Mouse (Mus musculus): ENCODE data around the gene Fhit. TPM values are rescaled to one million over a fixed set of nuclear protein-coding genes. Genes with fewer than 3 reads are reported as not detected.

Fhit gene
- 4.1 and 4.3 TPM in 2 replicates for polyA plus RNA-seq (2015; fragmentation: Nextera tagmentation; extraction: Ambion mirVana)

DNA sequence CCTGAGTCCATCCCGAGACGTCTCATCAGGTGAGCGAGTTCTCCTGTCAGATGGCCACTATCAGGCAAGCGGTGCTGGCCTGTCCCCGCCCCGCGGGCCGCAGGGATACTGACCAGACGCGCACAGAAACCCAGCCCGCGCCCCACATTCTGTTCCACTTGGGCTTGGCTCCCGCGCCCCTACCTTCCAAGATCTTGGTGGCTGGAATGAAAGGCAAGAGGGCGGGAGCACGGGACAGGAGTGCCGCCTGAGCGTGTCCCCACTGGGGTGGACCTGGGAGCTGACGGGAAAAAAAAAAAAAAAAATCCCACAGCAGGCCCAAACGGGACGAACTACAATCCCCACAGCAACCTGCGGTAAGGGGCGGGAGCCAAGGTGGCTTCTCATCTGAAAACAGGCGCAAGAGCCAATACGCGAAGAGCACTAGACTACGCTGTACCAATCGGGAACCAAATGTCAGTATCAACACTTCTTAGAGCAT is at the start of gene Fhit:
Gene Fhit, minus strand, starts transcription at position 285 of the 481 bp plus-strand sequence.
- Histone ChIP-seq H3K36me3 (no peaks in the 10 kb centered on the region), H3K4me1 (replicated peaks) (peaks cover 2% of the 10 kb centered on the region), H3K27ac (peak within 1 kb of the TSS; percentile 66), H3K9ac (peak within 1 kb of the TSS; percentile 75), H3K4me2 (peak within 1 kb of the TSS; percentile 88), H3K4me3 (peak within 1 kb of the TSS; percentile 73), H3K27me3 (no peaks in the 10 kb centered on the region), H3K9me3 (replicated peaks) (no peaks in the 10 kb centered on the region)
- WGBS, result 0% methylated on average over 28 of the region's 28 CpGs
- peak; percentile 97 for ATAC-seq (replicated peaks; ENCODE audit: insufficient number of reproducible peaks, insufficient read depth, low FRiP score, low read depth)

DNA sequence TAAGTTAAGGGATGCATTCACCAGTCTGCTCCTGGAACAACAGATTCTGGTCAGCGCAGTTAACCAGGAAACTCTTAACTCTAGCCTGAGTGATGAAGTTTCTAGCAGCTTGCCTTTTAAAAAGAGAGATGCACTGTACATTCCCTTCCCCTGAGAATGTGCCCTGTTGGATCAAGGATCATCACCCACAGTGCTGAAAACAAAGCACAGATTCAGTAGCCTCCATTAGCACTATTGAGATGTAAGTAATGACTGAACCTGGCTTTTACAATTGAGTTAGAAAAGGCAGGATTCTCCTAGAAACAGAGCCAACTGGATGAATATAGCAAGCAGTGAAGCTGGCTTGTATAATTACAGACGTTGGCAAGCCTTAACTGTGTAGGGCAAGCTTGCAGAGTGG is 45.0 kb upstream of the Fhit start:
- no peak overlapping the region for H3K27ac ChIP-seq
- no peak for ATAC-seq (replicated peaks; ENCODE audit: insufficient number of reproducible peaks, insufficient read depth, low FRiP score, low read depth)
- H3K4me1 ChIP-seq (replicated peaks), result no peaks in the 10 kb centered on the region
- no peaks in the 10 kb centered on the region for H3K27me3 ChIP-seq
- H3K4me2 ChIP-seq, result no peak overlapping the region
- H3K9me3 ChIP-seq (replicated peaks), result no peaks in the 10 kb centered on the region
- no peaks in the 10 kb centered on the region for H3K36me3 ChIP-seq
- H3K9ac ChIP-seq, result no peak overlapping the region
- WGBS, result 58% methylated on average over 2 of the region's 2 CpGs
- no peak overlapping the region for H3K4me3 ChIP-seq

DNA sequence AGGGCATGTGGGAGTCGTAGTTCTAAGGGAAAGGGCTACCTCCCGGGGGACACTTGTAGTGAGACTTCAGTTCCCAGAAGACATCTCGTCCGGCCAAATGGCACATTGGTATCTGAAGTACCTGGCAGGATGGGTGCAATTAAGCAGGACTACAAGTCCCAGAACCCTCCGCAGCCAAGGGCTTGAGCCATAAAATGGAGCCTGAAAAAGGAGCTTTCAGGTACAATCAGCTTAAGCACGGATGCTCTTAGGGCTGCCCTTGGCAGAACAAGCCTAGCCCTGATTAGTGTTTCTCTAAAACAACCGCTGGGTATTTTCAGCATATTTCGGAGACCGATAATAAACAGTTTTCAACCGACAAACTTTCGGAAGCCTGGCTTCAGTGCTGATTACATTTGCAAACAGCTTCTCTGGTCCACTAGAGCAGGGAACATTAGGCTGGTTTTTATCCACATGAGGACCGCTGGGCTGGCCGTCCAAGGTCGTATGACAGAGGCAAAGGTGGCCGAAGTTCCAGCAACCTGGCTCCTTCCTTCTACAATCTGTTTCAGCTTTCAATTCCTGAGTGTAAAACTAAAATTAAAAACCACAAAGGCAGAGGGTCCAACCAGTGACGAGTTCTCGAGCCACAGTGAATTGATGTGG is 907 bp downstream of the Fhit start:
- Histone ChIP-seq H3K27ac (peak overlapping the region; percentile 66), H3K4me1 (replicated peaks) (peaks cover 2% of the 10 kb centered on the region), H3K4me2 (peak overlapping the region; percentile 88), H3K4me3 (peak overlapping the region; percentile 73), H3K27me3 (no peaks in the 10 kb centered on the region), H3K9ac (peak overlapping the region; percentile 75), H3K36me3 (no peaks in the 10 kb centered on the region), H3K9me3 (replicated peaks) (no peaks in the 10 kb centered on the region)
- 7% methylated on average over 17 of the region's 17 CpGs for WGBS
- peak; percentile 76 for ATAC-seq (replicated peaks; ENCODE audit: insufficient number of reproducible peaks, insufficient read depth, low FRiP score, low read depth)

DNA sequence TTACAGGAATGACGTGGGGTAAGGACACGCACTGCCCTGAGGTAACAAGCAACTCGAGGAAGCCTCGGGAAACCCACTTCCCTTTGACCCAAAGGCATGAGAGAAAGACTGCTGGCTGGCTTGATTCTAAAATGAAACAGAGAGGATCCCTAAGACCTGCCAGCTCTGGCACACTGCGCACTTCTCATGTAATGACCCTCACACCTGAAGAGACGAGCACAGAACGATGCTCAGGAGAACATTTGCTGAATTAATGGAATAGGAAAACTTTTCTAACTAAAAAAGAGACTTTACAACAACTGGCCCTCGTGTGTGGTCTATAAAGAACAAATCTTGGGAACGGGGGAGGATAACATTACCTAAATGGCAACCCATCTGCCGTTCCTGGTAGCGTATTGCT is 2.2 kb downstream of the Fhit start:
- no peaks in the 10 kb centered on the region for H3K36me3 ChIP-seq
- no peak overlapping the region for H3K4me2 ChIP-seq
- H3K9ac ChIP-seq, result no peak overlapping the region
- no peak overlapping the region for H3K27ac ChIP-seq
- no peak for ATAC-seq (replicated peaks; ENCODE audit: insufficient number of reproducible peaks, insufficient read depth, low FRiP score, low read depth)
- H3K27me3 ChIP-seq, result no peaks in the 10 kb centered on the region
- WGBS, result 81% methylated on average over 11 of the region's 11 CpGs
- peaks cover 2% of the 10 kb centered on the region for H3K4me1 ChIP-seq (replicated peaks)
- no peaks in the 10 kb centered on the region for H3K9me3 ChIP-seq (replicated peaks)
- H3K4me3 ChIP-seq, result no peak overlapping the region

DNA sequence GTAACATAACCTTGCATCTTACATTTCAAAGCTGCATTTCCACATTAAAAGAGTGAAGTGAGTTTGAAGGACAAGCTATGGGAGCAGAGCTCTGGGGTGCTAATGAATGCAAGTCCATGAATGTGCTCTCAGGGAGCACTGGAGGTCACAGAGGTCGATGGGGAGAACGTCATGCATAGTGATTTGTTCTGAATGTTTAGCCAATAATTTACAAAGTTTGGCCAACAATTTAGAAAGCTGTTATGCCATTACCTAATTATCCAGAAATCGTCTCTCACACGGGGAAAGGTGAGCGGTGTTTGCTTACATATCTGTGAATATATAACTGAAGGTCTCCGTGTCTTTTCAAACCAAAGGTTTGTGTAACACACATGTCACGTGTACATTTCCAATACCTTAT is 2.8 kb downstream of the Fhit start:
- no peak overlapping the region for H3K27ac ChIP-seq
- no peak overlapping the region for H3K4me3 ChIP-seq
- 78% methylated on average over 7 of the region's 7 CpGs for WGBS
- ATAC-seq (replicated peaks; ENCODE audit: insufficient number of reproducible peaks, insufficient read depth, low FRiP score, low read depth), result no peak
- no peak overlapping the region for H3K4me2 ChIP-seq
- no peaks in the 10 kb centered on the region for H3K36me3 ChIP-seq
- no peak overlapping the region for H3K9ac ChIP-seq
- no peaks in the 10 kb centered on the region for H3K27me3 ChIP-seq
- peaks cover 2% of the 10 kb centered on the region for H3K4me1 ChIP-seq (replicated peaks)
- H3K9me3 ChIP-seq (replicated peaks), result no peaks in the 10 kb centered on the region

DNA sequence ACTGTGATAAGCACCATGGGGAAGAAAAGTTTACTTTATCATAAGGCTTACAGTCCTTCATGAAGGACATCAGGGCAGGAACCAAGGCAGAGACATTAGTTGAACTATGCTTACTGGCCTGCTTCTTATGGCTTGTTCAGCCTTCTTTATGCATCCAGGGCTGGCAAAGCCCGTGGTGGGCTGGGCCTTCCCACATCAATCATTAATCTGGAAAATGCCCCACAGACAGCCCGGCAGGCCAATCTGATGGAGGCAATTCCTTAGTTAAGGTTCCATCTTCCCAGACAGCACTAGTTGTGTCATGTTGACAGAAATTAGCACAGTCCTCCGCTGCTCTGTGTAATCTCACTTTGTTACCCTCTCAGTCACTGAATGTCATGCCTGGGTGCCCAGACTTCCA is 4.1 kb downstream of the Fhit start:
- Histone ChIP-seq H3K36me3 (no peaks in the 10 kb centered on the region), H3K9ac (no peak overlapping the region), H3K9me3 (replicated peaks) (no peaks in the 10 kb centered on the region), H3K27me3 (no peaks in the 10 kb centered on the region), H3K4me3 (no peak overlapping the region), H3K27ac (no peak overlapping the region), H3K4me1 (replicated peaks) (peaks cover 2% of the 10 kb centered on the region), H3K4me2 (no peak overlapping the region)
- 75% methylated on average over 3 of the region's 3 CpGs for WGBS
- no peak for ATAC-seq (replicated peaks; ENCODE audit: insufficient number of reproducible peaks, insufficient read depth, low FRiP score, low read depth)

DNA sequence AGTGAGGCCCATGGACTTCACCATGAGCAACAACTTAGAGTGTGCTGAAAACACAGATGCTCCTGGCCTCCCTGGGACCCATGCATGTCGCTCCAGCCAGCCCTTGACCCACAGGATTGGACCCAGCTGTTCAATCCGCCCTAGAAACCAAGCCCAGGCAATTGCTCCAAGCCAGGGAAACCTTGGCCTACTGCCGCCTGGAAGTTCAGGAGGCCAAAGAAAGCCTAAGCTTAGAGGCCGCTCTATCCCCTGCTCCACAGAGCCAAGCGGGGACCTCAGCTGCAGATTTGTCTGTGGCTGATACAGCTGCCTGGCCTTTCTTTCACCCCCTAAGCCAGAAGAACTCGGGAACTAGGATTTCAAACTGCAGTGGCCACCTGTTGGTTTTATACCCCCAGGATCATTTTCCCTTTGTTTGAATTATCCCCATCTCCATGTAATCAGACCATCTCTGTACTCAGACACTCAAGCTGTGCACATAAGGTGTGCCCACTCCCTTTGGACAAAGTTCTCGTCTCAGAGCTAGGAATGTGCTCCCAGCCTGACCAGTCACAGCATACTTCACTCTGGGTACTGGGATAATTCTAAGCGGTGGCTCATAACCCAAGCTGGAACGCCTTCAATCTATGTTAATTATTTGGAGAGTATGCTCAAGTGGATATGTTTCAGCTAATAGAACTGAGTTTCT is 10.1 kb downstream of the Fhit start:
- no peak overlapping the region for H3K4me2 ChIP-seq
- no peak overlapping the region for H3K4me3 ChIP-seq
- no peak overlapping the region for H3K27ac ChIP-seq
- no peak for ATAC-seq (replicated peaks; ENCODE audit: insufficient number of reproducible peaks, insufficient read depth, low FRiP score, low read depth)
- no peaks in the 10 kb centered on the region for H3K9me3 ChIP-seq (replicated peaks)
- no peaks in the 10 kb centered on the region for H3K4me1 ChIP-seq (replicated peaks)
- H3K9ac ChIP-seq, result no peak overlapping the region
- no peaks in the 10 kb centered on the region for H3K27me3 ChIP-seq
- H3K36me3 ChIP-seq, result no peaks in the 10 kb centered on the region
- 71% methylated on average over 9 of the region's 9 CpGs for WGBS

DNA sequence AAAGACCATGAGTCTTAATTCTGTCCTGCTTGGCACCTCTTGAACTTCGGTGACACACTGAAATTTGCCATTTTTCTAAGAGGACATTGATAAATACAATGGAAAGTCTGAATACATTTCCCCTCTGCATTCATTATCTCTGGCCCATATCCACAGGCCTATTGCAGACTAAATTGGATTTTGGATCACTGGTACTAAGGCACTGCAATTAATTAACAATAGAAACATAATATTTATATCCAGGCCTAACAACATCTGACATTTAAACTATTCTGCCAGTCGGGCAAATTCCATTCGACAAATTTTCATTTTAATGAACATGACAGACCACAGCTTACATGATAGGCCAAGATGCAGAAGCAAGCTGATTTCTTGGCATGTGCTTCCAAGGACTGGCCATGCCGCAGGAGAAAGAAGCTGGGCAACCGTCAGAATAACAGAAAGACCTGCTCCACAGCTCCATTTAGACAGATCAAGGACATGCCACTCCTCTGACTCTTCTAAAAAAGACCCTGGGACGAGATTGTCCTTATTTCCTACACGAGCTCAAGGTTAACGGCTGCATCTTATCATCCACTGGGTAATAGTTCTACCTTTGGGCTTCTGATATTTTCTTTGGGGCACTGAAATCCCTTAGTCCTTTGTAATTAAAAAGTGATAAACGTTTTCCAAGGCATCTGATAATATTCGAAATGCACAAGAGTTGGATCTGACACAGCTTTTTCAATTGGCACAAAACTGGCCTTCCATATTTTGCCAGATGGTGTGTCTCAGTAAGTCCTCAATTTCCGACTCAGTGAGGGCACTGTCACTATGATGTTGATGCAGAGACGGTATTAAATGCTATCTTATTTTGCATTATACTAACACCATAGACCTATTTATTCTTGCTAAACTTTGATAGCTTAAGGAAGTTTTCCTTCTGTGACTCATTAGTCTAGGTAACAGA is 27.8 kb downstream of the Fhit start:
- no peak overlapping the region for H3K27ac ChIP-seq
- no peak overlapping the region for H3K9ac ChIP-seq
- H3K4me1 ChIP-seq (replicated peaks), result no peaks in the 10 kb centered on the region
- H3K9me3 ChIP-seq (replicated peaks), result no peaks in the 10 kb centered on the region
- H3K27me3 ChIP-seq, result no peaks in the 10 kb centered on the region
- H3K4me2 ChIP-seq, result no peak overlapping the region
- H3K36me3 ChIP-seq, result no peaks in the 10 kb centered on the region
- WGBS, result 74% methylated on average over 12 of the region's 12 CpGs
- no peak overlapping the region for H3K4me3 ChIP-seq
- no peak for ATAC-seq (replicated peaks; ENCODE audit: insufficient number of reproducible peaks, insufficient read depth, low FRiP score, low read depth)

DNA sequence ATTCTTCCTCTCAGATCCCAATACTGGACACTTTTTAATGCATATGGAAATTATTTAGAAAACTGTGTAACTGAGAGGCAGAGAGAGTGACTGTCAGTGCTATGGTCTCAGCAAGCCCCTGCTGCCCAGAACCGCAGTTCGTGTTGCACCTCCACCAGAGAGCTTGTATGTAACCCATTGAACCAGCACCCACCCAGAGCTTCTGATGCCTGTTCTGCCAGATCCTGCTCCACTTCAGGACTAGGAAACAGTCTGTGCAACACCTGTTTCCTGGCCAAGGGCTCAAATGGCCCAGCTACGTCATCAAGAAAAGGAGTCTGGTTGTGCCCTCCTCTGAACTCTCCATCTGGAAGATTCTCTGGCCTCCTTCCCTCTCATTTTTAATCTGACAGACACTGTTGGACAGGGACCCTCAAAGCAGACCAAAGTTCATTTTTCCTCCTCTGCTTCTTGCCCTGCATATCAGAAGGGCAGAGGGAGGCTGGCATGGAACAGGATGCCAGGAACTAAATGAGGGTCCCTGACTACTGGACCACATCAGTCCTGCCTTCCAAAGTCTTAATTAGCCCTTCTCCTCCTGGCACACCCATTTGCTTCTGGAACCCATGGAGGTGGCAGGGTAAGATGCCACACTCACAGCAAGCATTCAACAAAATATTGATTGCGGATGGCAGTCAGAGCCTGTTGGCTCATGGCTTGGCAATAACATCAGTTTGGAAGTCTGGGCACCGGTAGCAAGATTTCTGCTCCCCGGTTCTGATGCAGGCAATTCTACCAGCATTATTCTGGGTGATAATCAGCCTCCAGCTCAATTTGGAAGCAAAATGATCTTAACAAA is 29.0 kb downstream of the Fhit start:
- ATAC-seq (replicated peaks; ENCODE audit: insufficient number of reproducible peaks, insufficient read depth, low FRiP score, low read depth), result no peak
- Histone ChIP-seq H3K36me3 (no peaks in the 10 kb centered on the region), H3K27me3 (no peaks in the 10 kb centered on the region), H3K4me3 (no peak overlapping the region), H3K4me1 (replicated peaks) (no peaks in the 10 kb centered on the region), H3K9ac (no peak overlapping the region), H3K27ac (no peak overlapping the region), H3K9me3 (replicated peaks) (no peaks in the 10 kb centered on the region), H3K4me2 (no peak overlapping the region)
- 87% methylated on average over 6 of the region's 6 CpGs for WGBS

DNA sequence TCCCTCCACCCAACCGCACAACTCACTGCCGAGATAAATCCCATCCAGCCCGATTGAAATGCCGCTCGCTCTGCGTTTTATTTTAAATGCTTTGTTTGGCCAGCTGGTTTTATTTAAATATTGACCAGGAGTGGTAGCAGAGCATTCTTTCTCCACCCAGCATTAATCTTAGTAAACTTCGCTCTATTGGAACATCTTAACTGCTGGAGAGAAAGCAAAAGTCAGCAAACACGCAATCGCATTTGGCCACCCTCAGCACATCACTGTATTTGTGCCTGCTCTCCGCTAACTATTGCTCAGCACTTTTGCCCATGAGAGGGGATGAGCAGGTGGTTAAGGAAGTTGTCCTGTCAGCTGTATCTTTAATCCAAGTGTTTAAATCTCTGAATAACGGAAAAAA is 36.7 kb downstream of the Fhit start:
- 82% methylated on average over 11 of the region's 11 CpGs for WGBS
- H3K4me3 ChIP-seq, result no peak overlapping the region
- H3K27me3 ChIP-seq, result no peaks in the 10 kb centered on the region
- no peaks in the 10 kb centered on the region for H3K4me1 ChIP-seq (replicated peaks)
- no peaks in the 10 kb centered on the region for H3K36me3 ChIP-seq
- H3K4me2 ChIP-seq, result no peak overlapping the region
- no peak overlapping the region for H3K9ac ChIP-seq
- H3K9me3 ChIP-seq (replicated peaks), result no peaks in the 10 kb centered on the region
- no peak for ATAC-seq (replicated peaks; ENCODE audit: insufficient number of reproducible peaks, insufficient read depth, low FRiP score, low read depth)
- H3K27ac ChIP-seq, result no peak overlapping the region

Data from heart, embryonic 15.5 days (tissue).